Mouse (Mus musculus): ENCODE measurements at regions not wholly inside any gene's neighbourhood (a gene's known extent, or its start where the extent isn't known, plus 50 kb on each side); places are given as distances from the start of the nearest gene placed in this dataset.

DNA sequence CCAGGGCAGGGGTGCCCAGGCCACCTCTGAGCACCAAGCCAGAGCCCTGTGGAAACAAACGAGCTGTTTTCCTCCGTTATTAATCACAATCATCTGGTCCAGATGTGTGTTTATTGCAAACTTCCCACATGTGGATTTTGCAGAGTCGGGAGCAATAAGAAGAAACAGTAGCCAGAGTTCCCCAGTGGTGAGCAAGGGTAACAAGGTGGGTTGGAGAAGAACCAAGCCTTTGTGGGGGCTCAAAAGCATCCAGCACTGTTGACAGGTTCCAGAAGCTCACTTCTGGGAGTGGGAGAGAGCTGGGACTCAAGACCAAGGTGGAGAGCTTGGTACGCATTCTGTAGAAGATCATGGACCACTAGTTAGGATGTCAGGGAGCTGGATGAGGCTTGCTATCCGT is 63.6 kb downstream of the Hif1an start:
- no peak for DNase-seq (ENCODE audit: low spot score in 2 of 2)

- DNase-seq (ENCODE audit: low spot score in 2 of 2): peak in 1 of 2 experiments; percentile 5
Measured at GRCm38 (mm10) chr19:44629705-44630104, 67.1 kb downstream of the Hif1an start.

DNA sequence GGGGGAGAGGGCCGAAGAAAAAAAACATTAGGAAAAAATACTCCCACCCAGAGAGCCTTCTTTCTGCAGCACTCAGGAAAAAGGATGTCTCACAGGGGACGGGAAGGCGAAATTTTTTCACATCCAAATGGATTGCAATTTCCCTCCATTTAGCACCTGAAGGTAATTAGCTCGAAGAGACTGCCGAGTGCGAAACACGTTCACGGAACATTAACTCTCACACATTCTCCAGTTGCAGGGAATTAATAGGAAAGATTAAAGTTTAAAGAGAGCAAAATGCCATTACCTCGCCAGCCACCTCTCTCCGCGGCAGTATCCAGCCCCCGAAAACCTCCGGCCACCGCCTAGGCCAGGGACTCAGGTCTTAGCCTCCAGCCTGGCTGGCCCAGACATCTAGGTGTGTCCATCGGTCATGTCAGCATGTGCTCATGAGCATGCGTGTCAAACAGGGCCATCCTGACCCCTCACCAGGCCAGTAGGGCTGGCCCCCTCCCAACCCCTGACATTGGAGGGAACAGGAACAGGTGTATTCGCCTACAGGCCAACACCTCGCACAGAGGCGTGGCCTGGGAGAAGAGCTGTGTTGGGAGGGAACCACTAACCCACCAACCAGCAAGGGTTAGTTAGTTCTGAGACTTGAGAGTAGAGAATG is 68.8 kb downstream of the Hif1an start:
- DNase-seq (ENCODE audit: low spot score in 2 of 2): no peak

DNA sequence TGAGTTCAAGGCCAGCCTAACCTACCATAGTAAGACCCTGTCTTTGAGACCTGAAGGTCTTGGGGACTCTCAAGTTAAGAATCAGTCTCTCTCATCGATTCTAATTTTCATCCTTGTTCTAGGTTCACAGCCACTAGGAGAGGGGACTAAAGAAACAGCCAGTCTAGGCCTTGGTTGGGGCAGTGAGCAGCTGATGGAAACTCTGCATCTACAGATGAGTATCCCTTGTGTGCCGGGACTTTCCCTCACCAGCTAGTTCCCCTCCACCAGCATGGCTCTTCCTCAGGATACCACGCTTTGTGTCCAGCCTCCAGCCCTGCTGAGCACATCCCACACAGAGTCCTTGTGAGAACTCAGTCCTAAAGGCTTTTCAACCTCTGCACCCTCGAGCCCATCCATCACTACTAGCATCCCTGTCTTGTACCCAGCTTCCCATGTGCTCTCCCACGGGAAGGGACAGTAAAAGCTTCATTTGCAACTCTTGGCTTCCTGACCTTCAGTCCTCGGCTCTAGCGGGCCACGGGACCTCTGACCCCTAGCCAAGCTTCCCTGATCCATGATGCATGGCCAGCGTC is 74.6 kb downstream of the Hif1an start:
- DNase-seq (ENCODE audit: low spot score in 2 of 2): no peak

DNA sequence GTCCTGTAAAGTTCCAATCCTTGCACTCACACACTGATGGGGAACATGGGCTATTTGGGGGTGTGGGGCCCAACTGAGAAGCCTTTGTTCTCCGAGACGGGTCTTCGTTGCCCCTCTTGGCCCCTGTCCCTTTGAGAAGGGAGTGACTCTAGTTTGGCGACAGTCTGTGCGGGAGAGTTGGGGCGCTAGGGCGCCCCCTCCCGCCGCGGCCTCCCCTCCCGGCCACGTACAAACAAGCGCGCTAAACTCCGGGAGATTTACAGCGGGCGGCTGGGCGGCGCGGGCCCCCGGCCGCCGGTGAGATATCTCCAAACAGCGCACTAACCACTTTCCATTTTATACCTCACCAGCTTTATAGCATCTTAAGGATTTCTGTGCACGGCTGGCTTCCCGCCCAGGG is 77.4 kb downstream of the Hif1an start:
- no peak for DNase-seq (ENCODE audit: low spot score in 2 of 2)

DNA sequence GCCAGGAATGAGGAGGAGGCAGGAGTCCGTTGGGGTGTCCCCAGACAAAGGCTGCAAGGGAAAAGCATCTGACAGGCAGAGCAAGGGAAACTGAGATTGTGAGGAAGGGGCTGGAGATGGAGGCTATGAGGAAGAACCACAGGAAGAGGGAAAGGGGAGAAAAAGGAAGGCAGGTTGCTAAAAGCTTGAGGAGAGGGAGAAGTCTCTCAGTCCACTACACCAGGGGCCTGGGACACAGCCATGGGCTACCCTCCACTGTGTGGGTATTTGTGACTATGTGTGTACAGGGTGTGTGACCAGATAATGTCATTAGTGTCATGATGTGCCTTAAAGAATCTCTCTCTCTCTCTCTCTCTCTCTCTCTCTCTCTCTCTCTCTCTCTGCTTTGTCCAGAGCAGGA is 77.9 kb downstream of the Hif1an start:
- DNase-seq (ENCODE audit: low spot score in 2 of 2): no peak

GRCm38 (mm10) chr19:44642294-44642693 is 79.6 kb downstream of the Hif1an start:
- DNase-seq (ENCODE audit: low spot score in 2 of 2): no peak

- no peak for DNase-seq (ENCODE audit: low spot score in 2 of 2)
Measured at GRCm38 (mm10) chr19:44644376-44644775, 81.7 kb downstream of the Hif1an start.

- no peak for DNase-seq (ENCODE audit: low spot score in 2 of 2)
Measured at GRCm38 (mm10) chr19:44644929-44645328, 82.3 kb downstream of the Hif1an start.

- DNase-seq (ENCODE audit: low spot score in 2 of 2): no peak
Measured at GRCm38 (mm10) chr19:44646548-44646947, 83.9 kb downstream of the Hif1an start.

- no peak for DNase-seq (ENCODE audit: low spot score in 2 of 2)
Measured at GRCm38 (mm10) chr19:44649206-44649605, 86.6 kb downstream of the Hif1an start.

DNA sequence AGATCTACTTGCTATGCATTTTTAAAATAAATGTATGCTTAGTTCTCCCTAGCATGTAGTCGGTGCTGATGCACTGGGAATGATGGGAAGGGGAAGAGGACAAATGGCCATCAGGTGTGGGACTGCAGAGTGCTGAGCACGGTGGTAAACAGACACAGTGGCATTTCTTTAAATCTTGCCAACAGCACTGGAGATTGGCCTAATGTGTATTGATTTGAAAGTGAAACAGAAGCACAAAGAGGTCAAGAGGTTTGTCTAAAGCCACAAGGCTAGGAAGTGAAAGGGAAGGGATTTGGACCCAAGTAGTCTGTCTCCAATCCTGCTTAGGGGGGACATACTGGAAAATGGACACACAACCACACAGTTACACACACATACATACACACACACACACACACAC is 88.2 kb downstream of the Hif1an start:
- no peak for DNase-seq (ENCODE audit: low spot score in 2 of 2)

DNA sequence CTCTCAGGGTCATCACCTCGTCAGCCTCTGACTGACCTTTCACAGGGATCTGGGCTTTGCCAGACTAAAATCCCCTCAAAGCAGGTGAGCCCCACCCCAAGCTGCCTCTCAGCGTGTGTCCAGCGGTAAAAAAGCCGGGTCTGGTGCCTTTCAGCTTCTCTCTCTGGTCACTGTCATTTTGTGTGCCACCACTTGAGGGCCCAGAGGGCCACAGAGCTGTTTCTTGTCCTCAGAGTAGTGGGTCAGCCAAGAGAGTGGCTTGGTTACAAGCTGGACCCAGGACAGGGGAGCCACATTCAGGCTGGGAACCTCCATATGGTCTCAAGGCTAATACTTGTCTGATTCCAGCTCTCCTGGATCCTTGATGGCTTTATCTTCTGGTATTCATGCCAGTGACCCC is 89.0 kb downstream of the Hif1an start:
- no peak for DNase-seq (ENCODE audit: low spot score in 2 of 2)

DNA sequence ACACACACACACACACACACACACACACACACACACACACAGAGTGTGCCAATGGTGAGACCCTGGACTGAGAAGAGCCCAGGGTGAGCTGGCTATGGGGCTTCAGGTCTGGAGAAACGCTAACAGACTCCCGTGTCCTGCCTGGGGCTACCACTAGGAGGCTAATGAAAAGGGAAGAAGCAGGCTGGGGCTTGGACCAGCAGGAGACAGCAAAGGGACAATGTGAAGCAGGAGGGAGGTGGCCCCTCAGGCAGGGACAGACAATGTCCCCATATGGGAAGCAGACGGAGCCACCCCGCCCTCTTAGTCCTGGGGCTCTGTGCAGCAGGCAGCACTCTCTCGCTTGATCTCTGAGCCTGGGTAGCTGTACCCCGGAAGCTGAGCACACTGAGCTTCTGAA is 93.1 kb downstream of the Hif1an start:
- DNase-seq (ENCODE audit: low spot score in 2 of 2): no peak

GRCm38 (mm10) chr19:44659316-44659715 is 96.5 kb upstream of the Pax2 start:
- DNase-seq (ENCODE audit: low spot score in 2 of 2): no peak

DNA sequence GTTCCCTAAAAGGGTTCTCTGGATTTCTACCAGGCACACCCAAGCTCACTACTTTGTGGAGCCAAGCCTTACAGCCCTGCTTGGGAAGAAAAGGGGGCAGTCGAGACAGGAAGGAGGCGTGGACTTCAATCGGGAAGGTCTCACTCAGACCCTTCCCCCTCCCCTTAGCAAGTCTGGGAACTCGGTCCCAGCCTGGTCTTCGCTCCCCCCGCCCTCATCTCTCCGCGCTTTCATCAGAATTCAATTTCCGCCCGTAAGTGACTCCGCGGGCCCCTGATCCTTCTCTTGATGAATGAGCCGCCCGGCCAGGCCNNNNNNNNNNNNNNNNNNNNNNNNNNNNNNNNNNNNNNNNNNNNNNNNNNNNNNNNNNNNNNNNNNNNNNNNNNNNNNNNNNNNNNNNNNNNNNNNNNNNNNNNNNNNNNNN is 86.3 kb upstream of the Pax2 start:
- no peak for DNase-seq (ENCODE audit: low spot score in 2 of 2)

DNA sequence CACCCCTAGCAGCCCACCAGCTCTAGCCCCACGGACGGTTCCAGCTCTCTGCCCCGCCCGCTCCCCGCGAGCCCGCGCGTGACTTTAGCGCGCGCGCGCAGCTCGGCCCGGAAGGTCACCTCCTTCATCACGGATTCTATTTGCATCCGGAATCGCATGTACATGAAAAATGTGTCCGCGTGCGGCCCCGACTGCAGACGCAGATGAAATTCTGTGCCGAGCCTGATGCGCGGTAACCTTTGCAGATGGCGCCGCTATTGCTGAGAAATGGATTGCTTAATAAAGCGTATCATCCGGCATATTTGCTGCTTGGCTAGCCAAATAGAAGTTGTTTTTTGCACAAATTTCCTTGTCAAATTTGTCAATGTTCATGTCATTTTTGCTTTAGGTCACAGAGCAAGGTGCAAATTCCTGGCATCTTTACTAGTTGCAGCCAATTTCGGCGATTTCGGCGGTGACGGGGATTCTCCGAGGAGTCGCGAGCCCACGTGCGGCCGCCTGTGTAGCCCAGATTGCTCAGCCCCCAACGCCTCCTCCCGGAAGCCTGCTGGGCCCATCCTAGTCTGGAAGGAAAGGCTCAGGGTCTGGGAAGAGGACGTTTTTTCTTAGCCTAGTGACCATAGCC is 81.1 kb upstream of the Pax2 start:
- DNase-seq (ENCODE audit: low spot score in 2 of 2): no peak

- no peak for DNase-seq (ENCODE audit: low spot score in 2 of 2)
Measured at GRCm38 (mm10) chr19:44676555-44677120, 79.2 kb upstream of the Pax2 start.

- no peak for DNase-seq (ENCODE audit: low spot score in 2 of 2)
Measured at GRCm38 (mm10) chr19:44677295-44677694, 78.5 kb upstream of the Pax2 start.

DNA sequence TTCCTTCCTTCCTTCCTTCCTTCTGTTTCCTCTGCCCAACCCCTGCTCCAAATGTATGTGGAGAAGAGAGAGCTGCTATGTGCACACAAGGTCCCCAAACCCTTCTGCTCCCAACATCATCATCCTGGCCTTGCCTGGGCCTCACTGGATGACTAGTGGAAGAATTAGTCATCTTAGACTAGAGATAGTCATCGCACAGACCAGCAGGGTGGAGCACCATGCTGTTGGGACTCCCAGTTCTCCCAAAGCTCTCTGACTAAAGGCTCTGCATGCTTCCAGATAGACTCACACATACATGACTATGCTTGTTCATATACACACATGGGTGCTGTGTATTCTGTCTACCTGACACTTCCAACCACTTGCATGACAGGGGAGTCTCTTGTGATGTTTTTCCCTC is 77.2 kb upstream of the Pax2 start:
- DNase-seq (ENCODE audit: low spot score in 2 of 2): no peak

DNA sequence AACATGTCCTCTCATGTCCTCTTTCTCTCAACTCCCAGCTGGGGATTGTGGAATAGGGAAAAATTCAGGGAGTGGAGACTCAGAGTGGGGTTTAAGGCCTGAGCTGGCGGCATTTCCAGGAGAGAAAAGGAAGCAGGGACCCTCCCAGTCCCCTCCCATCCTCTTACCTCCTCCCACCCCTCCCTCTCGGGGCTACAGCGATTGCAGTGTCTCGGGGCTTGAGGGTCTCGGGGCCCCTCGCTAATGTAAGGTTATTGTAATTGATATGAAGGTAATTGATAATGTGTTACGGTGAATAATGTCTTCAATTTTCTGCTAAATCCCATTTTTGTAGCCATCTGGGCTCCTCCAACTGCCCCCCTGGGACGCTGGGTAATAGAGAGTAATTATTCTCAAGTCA is 74.2 kb upstream of the Pax2 start:
- no peak for DNase-seq (ENCODE audit: low spot score in 2 of 2)

DNA sequence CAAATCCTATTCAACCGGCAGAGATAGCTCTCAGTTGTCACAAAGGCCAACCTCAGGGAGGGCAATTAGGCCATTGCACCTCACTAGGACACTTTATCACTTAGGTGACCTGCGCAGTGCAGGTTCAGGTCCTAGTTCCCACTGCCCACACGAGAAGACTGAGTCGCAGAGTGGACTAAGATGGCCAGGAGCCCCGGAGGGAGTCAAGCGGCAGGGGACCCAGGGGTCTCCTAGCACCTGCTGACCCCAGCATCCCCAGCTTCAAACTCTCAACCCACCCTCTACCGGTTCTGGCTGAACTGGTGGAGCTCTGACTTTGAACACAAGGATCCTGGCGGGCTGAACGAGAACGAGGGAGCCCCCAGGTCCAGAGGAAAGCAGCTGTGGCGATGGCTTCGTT is 72.7 kb upstream of the Pax2 start:
- DNase-seq (ENCODE audit: low spot score in 2 of 2): no peak

DNA sequence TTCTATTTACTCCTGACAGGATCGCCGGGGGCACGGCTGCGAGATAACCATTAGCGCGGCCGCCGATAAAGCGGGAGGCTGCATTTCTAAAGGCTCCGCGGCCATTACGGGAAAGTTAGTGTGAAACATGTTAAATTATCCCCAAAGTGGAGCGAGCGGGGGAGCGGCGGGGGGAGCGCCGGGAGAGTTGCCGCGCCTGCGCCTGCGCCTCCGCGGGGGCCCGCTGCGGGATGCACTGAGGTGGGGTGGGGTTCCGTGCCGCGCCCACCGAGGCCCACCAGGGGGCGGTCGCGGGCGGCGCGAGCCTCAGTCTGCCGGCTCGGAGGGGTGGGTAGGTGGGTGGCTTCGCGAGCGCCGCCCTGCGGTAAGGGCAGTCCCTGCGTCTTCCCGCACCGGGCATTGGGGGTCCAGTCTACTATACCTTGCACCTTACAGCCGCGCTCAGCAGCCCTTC is 71.8 kb upstream of the Pax2 start:
- peak in 1 of 2 experiments; percentile 6 for DNase-seq (ENCODE audit: low spot score in 2 of 2)

Data from spleen, postnatal 14 days (tissue).